19 mouse cellular contexts compared by ENCODE assay signal in the genomic region with DNA sequence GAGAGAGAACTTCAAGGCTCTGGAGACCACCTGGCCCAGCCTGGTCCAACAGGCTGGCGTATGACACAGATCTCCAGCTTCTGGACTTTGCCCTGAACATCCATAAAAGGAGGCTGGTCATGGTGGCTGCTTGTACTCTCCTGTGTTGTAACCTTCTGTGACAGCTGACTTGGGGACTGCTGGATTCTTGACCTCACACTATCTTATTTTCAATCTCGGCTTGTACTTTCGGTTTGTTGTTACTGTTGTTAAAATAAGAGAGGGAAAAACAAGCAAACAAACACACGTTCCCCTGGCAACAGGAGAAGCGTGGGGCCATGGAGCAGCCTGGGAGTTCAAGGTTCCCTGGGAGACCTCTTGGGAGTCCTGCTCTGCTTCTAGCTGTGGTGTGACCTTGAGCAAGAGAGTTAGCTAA. TPM values are rescaled to one million over a fixed set of nuclear protein-coding genes. Genes with fewer than 3 reads are reported as not detected.
DNase-seq lines count a peak whose midpoint lies in the region; ATAC-seq and TF ChIP-seq lines count a peak whose summit lies in the region.
"Had no signal": no experiment of that assay in that cellular context is flagged by ENCODE, and none has a peak within 500 bp of the region (broad histone marks: within the 10 kb centered on the region; RNA-seq: fewer than 3 reads in every experiment).

No protein-coding gene starts in this region.

- ATAC-seq in intestine, embryonic 14.5 days (replicated peaks; ENCODE audit: low FRiP score, low TSS enrichment, low read depth) = peak; percentile 55
- ATAC-seq in kidney, embryonic 16.5 days (ENCODE audit: low FRiP score, low TSS enrichment) = no peak
- no peak for ATAC-seq in forebrain, embryonic 11.5 days (replicated peaks; ENCODE audit: low FRiP score)
- ATAC-seq: hindbrain, embryonic 16.5 days had no signal

- no peak for TF ChIP-seq CTCF in small intestine, adult 2 months (IDR thresholded peaks at IDR 0.05; ENCODE audit: extremely low read depth, insufficient read length, insufficient replicate concordance, low read depth, low read length)

- DNase-seq in adrenal gland, postnatal 14 days = peak; percentile 29
- no peak for DNase-seq in adrenal gland, postnatal 25 days
- no peak for DNase-seq in intestine, embryonic 14.5 days (ENCODE audit: low spot score)
- no peak for DNase-seq in ovary, adult 18-20 months (ENCODE audit: low spot score)
- DNase-seq in forebrain, embryonic 11.5 days (ENCODE audit: low spot score) = no peak
- DNase-seq in heart, postnatal 36 days = no peak
- DNase-seq: cerebellum, adult 11 months; cerebellum, postnatal 36 days; gastrocnemius, postnatal 14 days; heart, postnatal 10 days; right cerebral cortex, postnatal 25 days; thymus, adult 2 months had no signal

- H3K9me3 ChIP-seq in intestine, embryonic 14.5 days (ENCODE audit: control insufficient read depth, low read length) = no peaks in the 10 kb centered on the region
- H3K9me3 ChIP-seq in kidney, embryonic 16.5 days (ENCODE audit: low read length) = no peaks in the 10 kb centered on the region
- H3K9me3 ChIP-seq in forebrain, embryonic 11.5 days (ENCODE audit: control insufficient read depth, low read length) = no peaks in the 10 kb centered on the region
- H3K9me3 ChIP-seq: embryonic facial prominence, embryonic 12.5 days; limb, embryonic 15.5 days; midbrain, embryonic 12.5 days had no signal

- intact Hi-C loops in heart, postnatal 36 days (cut with DNase I) = no loop called here

- H3K4me1 ChIP-seq in intestine, embryonic 14.5 days (replicated peaks; ENCODE audit: control insufficient read depth, insufficient read depth, low read length) = no peaks in the 10 kb centered on the region; the same call in none of the 2 replicates
- peaks cover 46% of the 10 kb centered on the region for H3K4me1 ChIP-seq in kidney, embryonic 16.5 days (ENCODE audit: insufficient read depth, low read length)
- peaks cover 80% of the 10 kb centered on the region for H3K4me1 ChIP-seq in small intestine, adult 2 months (ENCODE audit: control insufficient read depth, insufficient read depth, insufficient read length, low read length)
- no peaks in the 10 kb centered on the region for H3K4me1 ChIP-seq in forebrain, embryonic 11.5 days (replicated peaks; ENCODE audit: control insufficient read depth, insufficient read depth, low read length)

- no peak overlapping the region for H3K4me3 ChIP-seq in intestine, embryonic 14.5 days (ENCODE audit: low read depth, low read length)
- H3K4me3 ChIP-seq in kidney, embryonic 16.5 days (ENCODE audit: low read length) = no peak overlapping the region
- H3K4me3 ChIP-seq in small intestine, adult 2 months (ENCODE audit: low read depth, low read length) = peak overlapping the region; percentile 18; the same call in 1 of the 2 replicates
- H3K4me3 ChIP-seq in forebrain, embryonic 11.5 days (ENCODE audit: low read depth, low read length) = no peak overlapping the region
- H3K4me3 ChIP-seq: embryonic facial prominence, embryonic 12.5 days; limb, embryonic 15.5 days; midbrain, embryonic 12.5 days had no signal

- no peak overlapping the region for H3K27ac ChIP-seq in intestine, embryonic 14.5 days (ENCODE audit: low read depth)
- peak overlapping the region; percentile 80 for H3K27ac ChIP-seq in kidney, embryonic 16.5 days (ENCODE audit: low read length)
- peak overlapping the region; percentile 96 for H3K27ac ChIP-seq in small intestine, adult 2 months (ENCODE audit: insufficient read depth, low read depth, low read length)
- H3K27ac ChIP-seq in forebrain, embryonic 11.5 days (ENCODE audit: low read depth, low read length) = no peak overlapping the region
- H3K27ac ChIP-seq: embryonic facial prominence, embryonic 12.5 days; limb, embryonic 15.5 days; macrophage; midbrain, embryonic 12.5 days had no signal

- H3K4me2 ChIP-seq in intestine, embryonic 14.5 days (ENCODE audit: low read length) = no peak overlapping the region
- no peak overlapping the region for H3K4me2 ChIP-seq in kidney, embryonic 16.5 days (replicated peaks; ENCODE audit: low read depth, low read length)
- H3K4me2 ChIP-seq in forebrain, embryonic 11.5 days (ENCODE audit: low read depth, low read length, severe bottlenecking) = no peak overlapping the region
- H3K4me2 ChIP-seq: embryonic facial prominence, embryonic 12.5 days; limb, embryonic 15.5 days; midbrain, embryonic 12.5 days had no signal

- H3K9ac ChIP-seq in intestine, embryonic 14.5 days (ENCODE audit: low read length) = no peak overlapping the region
- no peak overlapping the region for H3K9ac ChIP-seq in kidney, embryonic 16.5 days (replicated peaks; ENCODE audit: low read length)
- no peak overlapping the region for H3K9ac ChIP-seq in forebrain, embryonic 11.5 days (ENCODE audit: low read length)
- H3K9ac ChIP-seq: embryonic facial prominence, embryonic 12.5 days; limb, embryonic 15.5 days; midbrain, embryonic 12.5 days had no signal

- H3K27me3 ChIP-seq in intestine, embryonic 14.5 days (replicated peaks; ENCODE audit: control insufficient read depth, insufficient read depth, low read length) = no peaks in the 10 kb centered on the region
- no peaks in the 10 kb centered on the region for H3K27me3 ChIP-seq in kidney, embryonic 16.5 days (ENCODE audit: insufficient read depth, low read length)
- H3K27me3 ChIP-seq in small intestine, adult 2 months (ENCODE audit: control insufficient read depth, insufficient read depth, low read length) = no peaks in the 10 kb centered on the region
- no peaks in the 10 kb centered on the region for H3K27me3 ChIP-seq in forebrain, embryonic 11.5 days (ENCODE audit: control insufficient read depth, insufficient read depth, low read length)
- H3K27me3 ChIP-seq: embryonic facial prominence, embryonic 12.5 days; limb, embryonic 15.5 days had no signal

- 70% methylated on average over 5 of the region's 5 CpGs for WGBS in intestine, embryonic 14.5 days
- WGBS in kidney, embryonic 16.5 days = 74% methylated on average over 5 of the region's 5 CpGs
- 20% methylated on average over 5 of the region's 5 CpGs for WGBS in small intestine, adult 2 months
- WGBS in forebrain, embryonic 11.5 days = 89% methylated on average over 5 of the region's 5 CpGs

- no peak for TF ChIP-seq POLR2A in small intestine, adult 2 months (IDR thresholded peaks at IDR 0.05; ENCODE audit: low read depth, low read length)

- no peaks in the 10 kb centered on the region for H3K36me3 ChIP-seq in intestine, embryonic 14.5 days (ENCODE audit: control insufficient read depth, insufficient read depth, low read length)
- no peaks in the 10 kb centered on the region for H3K36me3 ChIP-seq in kidney, embryonic 16.5 days (ENCODE audit: insufficient read depth, low read length)
- H3K36me3 ChIP-seq in small intestine, adult 2 months (ENCODE audit: control insufficient read depth, insufficient read depth, low read length) = peaks cover 33% of the 10 kb centered on the region
- no peaks in the 10 kb centered on the region for H3K36me3 ChIP-seq in forebrain, embryonic 11.5 days (ENCODE audit: control insufficient read depth, insufficient read depth, low read length)
- H3K36me3 ChIP-seq: embryonic facial prominence, embryonic 12.5 days; limb, embryonic 15.5 days; midbrain, embryonic 12.5 days had no signal

RNA-seq across cellular contexts. Expression of a gene that starts 17.7 kb away (rescaled TPM):
- 43.0 and 54.9 TPM in 2 replicates for total RNA-seq in adrenal gland, postnatal 14 days (2021)
- 43.0 and 54.8 TPM in 2 replicates for total RNA-seq in adrenal gland, postnatal 25 days (2021)
- 41.3 and 43.4 TPM in 2 replicates for polyA plus RNA-seq in intestine, embryonic 14.5 days (2014; fragmentation: Nextera tagmentation; extraction: Ambion mirVana)
- 64.1 and 71.8 TPM in 2 replicates for polyA plus RNA-seq in kidney, embryonic 16.5 days (2015; fragmentation: Nextera tagmentation; extraction: Ambion mirVana)
- 123 and 433 TPM in 2 replicates for polyA plus RNA-seq in small intestine, adult 2 months (2012; rRNA removed)
- polyA plus RNA-seq in forebrain, embryonic 11.5 days (2014; fragmentation: Nextera tagmentation; extraction: Ambion mirVana) = 4.5 and 5.2 TPM in 2 replicates
- total RNA-seq in heart, postnatal 36 days (2021) = 10 to 100 TPM; 10.7 to 13.8 TPM

Comparison
In these comparisons a context has a peak if more than half of its experiments do, and no peak if none do; other contexts are left out.
1. H3K27ac ChIP-seq: peak in kidney, embryonic 16.5 days (single experiment) and small intestine, adult 2 months (single experiment); none in intestine, embryonic 14.5 days (single experiment) and forebrain, embryonic 11.5 days (single experiment).